14 mouse cellular contexts compared by ENCODE assay signal in genomic region chr9:74002388-74002990, GRCm38 (mm10). TPM values are rescaled to one million over a fixed set of nuclear protein-coding genes. Genes with fewer than 3 reads are reported as not detected.
A peak's percentile ranks its signal among the peaks of the same experiment; 100 is the strongest.
DNase-seq lines count a peak whose midpoint lies in the region; ATAC-seq and TF ChIP-seq lines count a peak whose summit lies in the region.
"Had no signal": no experiment of that assay in that cellular context is flagged by ENCODE, and none has a peak within 500 bp of the region (broad histone marks: within the 10 kb centered on the region; RNA-seq: fewer than 3 reads in every experiment).

No protein-coding gene starts in this region.

- DNase-seq in embryo, embryonic 10 days (ENCODE audit: low spot score), result peak; percentile 11
- no peak for DNase-seq in embryo, embryonic 9.5 days (ENCODE audit: extremely low spot score)
- peak; percentile 5 to 7 for DNase-seq in kidney, postnatal 4 days
- DNase-seq in kidney, adult 9 months, result no peak
- peak; percentile 71 for DNase-seq in adrenal gland, postnatal 10 days
- DNase-seq in hindbrain, postnatal 0 days (ENCODE audit: low spot score), result peak; percentile 49
- no peak for DNase-seq in urinary bladder, postnatal 36 days (ENCODE audit: low spot score in 2 of 2)
- no peak for DNase-seq in thymus, postnatal 36 days
- DNase-seq: gastrocnemius, postnatal 36 days had no signal

- WGBS in hindbrain, postnatal 0 days, result 15% methylated on average over 6 of the region's 6 CpGs

- H3K27ac ChIP-seq in hindbrain, postnatal 0 days, result peak overlapping the region; percentile 54
- H3K27ac ChIP-seq: embryonic facial prominence, embryonic 12.5 days; liver, embryonic 14.5 days had no signal

- no peak overlapping the region for H3K9ac ChIP-seq in hindbrain, postnatal 0 days (replicated peaks; ENCODE audit: low read length)
- H3K9ac ChIP-seq: embryonic facial prominence, embryonic 12.5 days; liver, embryonic 14.5 days had no signal

- no peak for TF ChIP-seq CTCF in hindbrain, postnatal 0 days (IDR thresholded peaks at IDR 0.05; ENCODE audit: low read depth)

- no peak overlapping the region for H3K4me2 ChIP-seq in hindbrain, postnatal 0 days (ENCODE audit: low read depth, low read length)
- H3K4me2 ChIP-seq: embryonic facial prominence, embryonic 12.5 days had no signal

- H3K36me3 ChIP-seq in hindbrain, postnatal 0 days (ENCODE audit: insufficient read depth, low read length), result no peaks in the 10 kb centered on the region
- H3K36me3 ChIP-seq: embryonic facial prominence, embryonic 12.5 days had no signal

- H3K9me3 ChIP-seq in hindbrain, postnatal 0 days (ENCODE audit: low read length), result no peaks in the 10 kb centered on the region
- H3K9me3 ChIP-seq: embryonic facial prominence, embryonic 12.5 days had no signal

- ATAC-seq in hindbrain, postnatal 0 days, result no peak
- ATAC-seq: Patski had no signal

- no peaks in the 10 kb centered on the region for H3K27me3 ChIP-seq in hindbrain, postnatal 0 days (ENCODE audit: insufficient read depth, low read length)
- H3K27me3 ChIP-seq: embryonic facial prominence, embryonic 12.5 days; Patski had no signal

- no peak overlapping the region for H3K4me3 ChIP-seq in hindbrain, postnatal 0 days (ENCODE audit: low read length)
- H3K4me3 ChIP-seq: embryonic facial prominence, embryonic 12.5 days had no signal

- 0 out of 2 replicates have a peak, but pooled peaks cover 9% of the 10 kb centered on the region for H3K4me1 ChIP-seq in hindbrain, postnatal 0 days (ENCODE audit: insufficient read depth, low read length)
- H3K4me1 ChIP-seq: embryonic facial prominence, embryonic 12.5 days had no signal

RNA-seq across cellular contexts. Expression of gene Unc13c, which starts 33.7 kb away (rescaled TPM):
- under 1 TPM; 0.48 to 0.67 TPM for total RNA-seq in adrenal gland, postnatal 10 days (2021)
- total RNA-seq in hindbrain, postnatal 0 days (2014; rRNA removed), result 12.3 and 16.3 TPM in 2 replicates
- 7.1 and 7.8 TPM in 2 replicates for polyA plus RNA-seq in hindbrain, postnatal 0 days (2015; fragmentation: Nextera tagmentation; extraction: Ambion mirVana)
- total RNA-seq: neutrophil, adult 5-6 weeks had no signal
- polyA plus RNA-seq: large intestine, adult 2 months; Patski had no signal

Comparison
In these comparisons a context has a peak if more than half of its experiments do, and no peak if none do; other contexts are left out.
1. DNase-seq: peak in embryo, embryonic 10 days (single experiment), kidney, postnatal 4 days (2 of 2), adrenal gland, postnatal 10 days (single experiment) and hindbrain, postnatal 0 days (single experiment); none in embryo, embryonic 9.5 days (single experiment), kidney, adult 9 months (single experiment), urinary bladder, postnatal 36 days (0 of 2) and thymus, postnatal 36 days (0 of 2).